Mouse (Mus musculus): ENCODE measurements around the gene Ccer2. TPM values are rescaled to one million over a fixed set of nuclear protein-coding genes. Genes with fewer than 3 reads are reported as not detected.

Gene Ccer2
- polyA plus RNA-seq, 2 experiments, result 0.24 TPM; not detected in 1

DNA sequence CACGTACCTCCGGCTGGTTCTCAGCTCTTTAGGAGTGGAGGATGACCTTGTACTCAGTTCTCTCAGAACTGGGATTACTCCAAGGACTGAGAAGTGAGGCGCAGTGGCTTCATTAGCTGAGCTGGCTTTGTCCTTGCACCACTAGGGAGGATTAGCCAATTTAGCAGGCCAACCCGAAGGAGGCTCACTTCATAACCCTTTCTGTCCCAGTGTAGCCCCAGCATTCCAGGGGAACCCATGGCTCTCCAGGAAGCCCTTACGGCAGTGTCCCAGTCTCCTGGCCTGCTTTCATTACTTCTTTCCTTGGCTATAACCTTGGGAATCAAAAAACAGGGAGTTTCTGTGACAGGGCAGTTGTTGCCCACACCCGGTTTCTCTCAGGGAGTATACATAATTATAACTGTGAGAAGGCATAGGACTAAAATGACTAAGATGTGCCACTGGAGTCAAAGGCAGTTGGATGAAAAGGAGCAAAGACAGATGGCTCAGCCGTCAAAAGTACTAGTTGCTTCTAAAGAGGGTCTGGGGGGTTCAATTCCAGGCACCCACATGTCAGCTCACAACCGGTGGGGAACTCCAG lies 51.8 kb downstream of the Ccer2 start:
- DNase-seq (ENCODE audit: low spot score), result no peak
- 38% methylated on average over 8 of the region's 8 CpGs for WGBS
- peak overlapping the region; percentile 94 for H3K4me2 ChIP-seq (replicated peaks; ENCODE audit: low read depth, low read length, severe bottlenecking)
- TF ChIP-seq POLR2A (IDR thresholded peaks at IDR 0.05; ENCODE audit: borderline replicate concordance, extremely low read depth, insufficient read depth, insufficient read length), result no peak
- peak overlapping the region; percentile 100 for H3K27ac ChIP-seq (replicated peaks; ENCODE audit: low read depth, low read length)
- no peaks in the 10 kb centered on the region for H3K9me3 ChIP-seq (ENCODE audit: control insufficient read depth, low read length)
- peak overlapping the region; percentile 69 for H3K4me3 ChIP-seq (replicated peaks; ENCODE audit: low read length)
- H3K27me3 ChIP-seq (ENCODE audit: control insufficient read depth, insufficient read depth, low read length), result no peaks in the 10 kb centered on the region
- no peak for ATAC-seq (ENCODE audit: low FRiP score, low read depth)
- peaks cover 8% of the 10 kb centered on the region for H3K36me3 ChIP-seq (ENCODE audit: control insufficient read depth, insufficient read depth, low read length)
- H3K9ac ChIP-seq (ENCODE audit: low read depth, low read length, severe bottlenecking), result peak overlapping the region; percentile 88
- H3K4me1 ChIP-seq (ENCODE audit: control insufficient read depth, insufficient read depth, low read length), result peaks cover 29% of the 10 kb centered on the region

- 4% methylated on average over 33 of the region's 35 CpGs for WGBS
- peak within 1 kb of the TSS; percentile 69 for H3K4me3 ChIP-seq (replicated peaks; ENCODE audit: low read length)
- TF ChIP-seq POLR2A (IDR thresholded peaks at IDR 0.05; ENCODE audit: borderline replicate concordance, extremely low read depth, insufficient read depth, insufficient read length), result no peak
- peak within 1 kb of the TSS; percentile 88 for H3K9ac ChIP-seq (ENCODE audit: low read depth, low read length, severe bottlenecking)
- H3K36me3 ChIP-seq (ENCODE audit: control insufficient read depth, insufficient read depth, low read length), result peaks cover 15% of the 10 kb centered on the region
- DNase-seq (ENCODE audit: low spot score) (peak; percentile 69), ATAC-seq (ENCODE audit: low FRiP score, low read depth) (peak; percentile 12)
- peak within 1 kb of the TSS; percentile 100 for H3K27ac ChIP-seq (replicated peaks; ENCODE audit: low read depth, low read length)
- no peaks in the 10 kb centered on the region for H3K9me3 ChIP-seq (ENCODE audit: control insufficient read depth, low read length)
- no peaks in the 10 kb centered on the region for H3K27me3 ChIP-seq (ENCODE audit: control insufficient read depth, insufficient read depth, low read length)
- peaks cover 26% of the 10 kb centered on the region for H3K4me1 ChIP-seq (ENCODE audit: control insufficient read depth, insufficient read depth, low read length)
- peak within 1 kb of the TSS; percentile 94 for H3K4me2 ChIP-seq (replicated peaks; ENCODE audit: low read depth, low read length, severe bottlenecking)
Observed at GRCm38 (mm10) chr7:28808221-28808941, 52.4 kb downstream of the Ccer2 start, which contains the start of gene Hnrnpl. Gene Hnrnpl (plus strand): TSS chr7:28808541.

Other genes with a start within 250 kb of the Ccer2 start
- not detected in 2 replicates for gene Ifnl2, start 245.7 kb upstream of the Ccer2 start, polyA plus RNA-seq (2012; rRNA removed)
- gene Ifnl2, start 245.7 kb upstream of the Ccer2 start, polyA plus RNA-seq (2014; fragmentation: Nextera tagmentation; extraction: Ambion mirVana), result not detected in 2 replicates
- not detected in 2 replicates for gene Ifnl3, start 233.3 kb upstream of the Ccer2 start, polyA plus RNA-seq (2012; rRNA removed)
- not detected in 2 replicates for gene Ifnl3, start 233.3 kb upstream of the Ccer2 start, polyA plus RNA-seq (2014; fragmentation: Nextera tagmentation; extraction: Ambion mirVana)
- gene Sycn, start 215.3 kb upstream of the Ccer2 start, polyA plus RNA-seq (2012; rRNA removed), result 0.14 and 0.85 TPM in 2 replicates
- gene Sycn, start 215.3 kb upstream of the Ccer2 start, polyA plus RNA-seq (2014; fragmentation: Nextera tagmentation; extraction: Ambion mirVana), result not detected in 2 replicates
- gene Nccrp1, start 208.9 kb upstream of the Ccer2 start, polyA plus RNA-seq (2012; rRNA removed), result not detected in 2 replicates
- not detected in 2 replicates for gene Nccrp1, start 208.9 kb upstream of the Ccer2 start, polyA plus RNA-seq (2014; fragmentation: Nextera tagmentation; extraction: Ambion mirVana)
- 82.0 and 129 TPM in 2 replicates for gene Samd4b, start 158.0 kb upstream of the Ccer2 start, polyA plus RNA-seq (2012; rRNA removed)
- 33.0 and 35.1 TPM in 2 replicates for gene Samd4b, start 158.0 kb upstream of the Ccer2 start, polyA plus RNA-seq (2014; fragmentation: Nextera tagmentation; extraction: Ambion mirVana)
- 27.6 and 29.6 TPM in 2 replicates for gene Pak4, start 158.0 kb upstream of the Ccer2 start, polyA plus RNA-seq (2012; rRNA removed)
- gene Pak4, start 158.0 kb upstream of the Ccer2 start, polyA plus RNA-seq (2014; fragmentation: Nextera tagmentation; extraction: Ambion mirVana), result 21.3 and 26.3 TPM in 2 replicates
- gene Acp7, start 124.8 kb upstream of the Ccer2 start, polyA plus RNA-seq (2012; rRNA removed), result 0.08 and 0.54 TPM in 2 replicates
- gene Acp7, start 124.8 kb upstream of the Ccer2 start, polyA plus RNA-seq (2014; fragmentation: Nextera tagmentation; extraction: Ambion mirVana), result 0.10 TPM in 1 of 2 replicates, not detected in the other
- gene Fbxo27, start 63.3 kb upstream of the Ccer2 start, polyA plus RNA-seq (2012; rRNA removed), result 19.5 and 24.0 TPM in 2 replicates
- 7.4 and 9.0 TPM in 2 replicates for gene Fbxo27, start 63.3 kb upstream of the Ccer2 start, polyA plus RNA-seq (2014; fragmentation: Nextera tagmentation; extraction: Ambion mirVana)
- gene Fbxo17, start 39.4 kb upstream of the Ccer2 start, polyA plus RNA-seq (2012; rRNA removed), result 34.8 and 43.3 TPM in 2 replicates
- 25.6 and 29.0 TPM in 2 replicates for gene Fbxo17, start 39.4 kb upstream of the Ccer2 start, polyA plus RNA-seq (2014; fragmentation: Nextera tagmentation; extraction: Ambion mirVana)
- 82.6 and 92.6 TPM in 2 replicates for gene Mrps12, start 14.4 kb upstream of the Ccer2 start, polyA plus RNA-seq (2012; rRNA removed)
- 134 and 135 TPM in 2 replicates for gene Mrps12, start 14.4 kb upstream of the Ccer2 start, polyA plus RNA-seq (2014; fragmentation: Nextera tagmentation; extraction: Ambion mirVana)
- gene Sars2, start 14.2 kb upstream of the Ccer2 start, polyA plus RNA-seq (2012; rRNA removed), result 32.6 and 38.1 TPM in 2 replicates
- gene Sars2, start 14.2 kb upstream of the Ccer2 start, polyA plus RNA-seq (2014; fragmentation: Nextera tagmentation; extraction: Ambion mirVana), result 22.0 and 22.3 TPM in 2 replicates
- 107 and 113 TPM in 2 replicates for gene Sirt2, start 10.6 kb downstream of the Ccer2 start, polyA plus RNA-seq (2012; rRNA removed)
- 73.7 and 89.3 TPM in 2 replicates for gene Sirt2, start 10.6 kb downstream of the Ccer2 start, polyA plus RNA-seq (2014; fragmentation: Nextera tagmentation; extraction: Ambion mirVana)
- 27.4 and 31.0 TPM in 2 replicates for gene Nfkbib, start 11.3 kb downstream of the Ccer2 start, polyA plus RNA-seq (2012; rRNA removed)
- 37.4 and 41.9 TPM in 2 replicates for gene Nfkbib, start 11.3 kb downstream of the Ccer2 start, polyA plus RNA-seq (2014; fragmentation: Nextera tagmentation; extraction: Ambion mirVana)
- 2.3 and 2.5 TPM in 2 replicates for gene Rinl, start 32.8 kb downstream of the Ccer2 start, polyA plus RNA-seq (2012; rRNA removed)
- gene Rinl, start 32.8 kb downstream of the Ccer2 start, polyA plus RNA-seq (2014; fragmentation: Nextera tagmentation; extraction: Ambion mirVana), result 2.6 and 2.8 TPM in 2 replicates
- 525 and 571 TPM in 2 replicates for gene Hnrnpl, start 52.4 kb downstream of the Ccer2 start, polyA plus RNA-seq (2012; rRNA removed)
- 208 and 225 TPM in 2 replicates for gene Hnrnpl, start 52.4 kb downstream of the Ccer2 start, polyA plus RNA-seq (2014; fragmentation: Nextera tagmentation; extraction: Ambion mirVana)
- 165 and 172 TPM in 2 replicates for gene Ech1, start 69.0 kb downstream of the Ccer2 start, polyA plus RNA-seq (2012; rRNA removed)
- 176 and 200 TPM in 2 replicates for gene Ech1, start 69.0 kb downstream of the Ccer2 start, polyA plus RNA-seq (2014; fragmentation: Nextera tagmentation; extraction: Ambion mirVana)
- gene Lgals4, start 77.7 kb downstream of the Ccer2 start, polyA plus RNA-seq (2012; rRNA removed), result 17.9 and 18.0 TPM in 2 replicates
- gene Lgals4, start 77.7 kb downstream of the Ccer2 start, polyA plus RNA-seq (2014; fragmentation: Nextera tagmentation; extraction: Ambion mirVana), result 5.9 and 7.0 TPM in 2 replicates
- gene Lgals7, start 107.7 kb downstream of the Ccer2 start, polyA plus RNA-seq (2012; rRNA removed), result 198 and 208 TPM in 2 replicates
- gene Lgals7, start 107.7 kb downstream of the Ccer2 start, polyA plus RNA-seq (2014; fragmentation: Nextera tagmentation; extraction: Ambion mirVana), result 37.9 and 48.4 TPM in 2 replicates
- gene Capn12, start 125.2 kb downstream of the Ccer2 start, polyA plus RNA-seq (2012; rRNA removed), result 0.19 and 0.25 TPM in 2 replicates
- gene Capn12, start 125.2 kb downstream of the Ccer2 start, polyA plus RNA-seq (2014; fragmentation: Nextera tagmentation; extraction: Ambion mirVana), result 0.58 and 0.94 TPM in 2 replicates
- 268 and 299 TPM in 2 replicates for gene Actn4, start 206.2 kb downstream of the Ccer2 start, polyA plus RNA-seq (2012; rRNA removed)
- 295 and 304 TPM in 2 replicates for gene Actn4, start 206.2 kb downstream of the Ccer2 start, polyA plus RNA-seq (2014; fragmentation: Nextera tagmentation; extraction: Ambion mirVana)
- gene Eif3k, start 225.7 kb downstream of the Ccer2 start, polyA plus RNA-seq (2012; rRNA removed), result 473 and 518 TPM in 2 replicates
- 450 TPM in 2 replicates for gene Eif3k, start 225.7 kb downstream of the Ccer2 start, polyA plus RNA-seq (2014; fragmentation: Nextera tagmentation; extraction: Ambion mirVana)
- gene Map4k1, start 225.9 kb downstream of the Ccer2 start, polyA plus RNA-seq (2012; rRNA removed), result 9.3 and 9.5 TPM in 2 replicates
- gene Map4k1, start 225.9 kb downstream of the Ccer2 start, polyA plus RNA-seq (2014; fragmentation: Nextera tagmentation; extraction: Ambion mirVana), result 6.4 and 7.0 TPM in 2 replicates